Mouse (Mus musculus) testis, adult 2 months (tissue): Measurements from ENCODE around the gene Apol7a. TPM values are rescaled to one million over a fixed set of nuclear protein-coding genes. Genes with fewer than 3 reads are reported as not detected.
"Not testable (repeated sequence)": the region's sequence is repeated elsewhere in the genome, so short reads cannot be mapped to it uniquely, and the experiment has no call there.

Experiments
- H3K27ac ChIP-seq: fragments of 200-500 bp; 2 replicates; pipeline ENCODE4 v1.5.1; 2012; ENCODE audit warnings: low read depth, low read length; ENCODE audit not compliant: control insufficient read depth, insufficient read depth
- H3K27me3 ChIP-seq: fragments of 200-500 bp; 2 replicates; pipeline ENCODE4 v1.6.1; 2012; ENCODE audit warnings: mild to moderate bottlenecking, low read length, moderate library complexity; ENCODE audit not compliant: control insufficient read depth, insufficient read depth
- H3K36me3 ChIP-seq: fragments of 200-500 bp; 2 replicates; pipeline ENCODE4 v1.6.1; 2012; ENCODE audit warnings: mild to moderate bottlenecking, low read length; ENCODE audit not compliant: control insufficient read depth, insufficient read depth
- H3K4me1 ChIP-seq: fragments of 200-500 bp; 2 replicates; pipeline ENCODE4 v1.6.1; 2012; ENCODE audit warnings: low read length; ENCODE audit not compliant: control insufficient read depth, insufficient read depth
- H3K4me3 ChIP-seq: fragments of 200-500 bp; 2 replicates; pipeline ENCODE4 v1.5.1; 2012; ENCODE audit warnings: low read depth, mild to moderate bottlenecking, low read length, moderate library complexity, mixed read lengths; ENCODE audit not compliant: control insufficient read depth
- CTCF ChIP-seq: fragments of 200-500 bp; IDR thresholded peaks from 2 replicates; pipeline ENCODE4 v1.5.1; 2012; ENCODE audit warnings: low read depth, mild to moderate bottlenecking, inconsistent platforms, low read length, moderate library complexity; ENCODE audit not compliant: control insufficient read depth, insufficient read depth, insufficient replicate concordance
- POLR2A ChIP-seq: fragments of 200-500 bp; IDR thresholded peaks from 2 replicates; pipeline ENCODE4 v1.6.1; 2012; ENCODE audit warnings: low read depth, mild to moderate bottlenecking, inconsistent platforms, low read length, moderate library complexity; ENCODE audit not compliant: control insufficient read depth
- polyA plus RNA-seq: library from polyadenylated mRNA; depleted of rRNA; stranded (reverse); fragments of >200 nt; gene quantifications from 2 replicates; pipeline ENCODE4 v1.2.3, GENCODE M21; 2012

Gene Apol7a
- polyA plus RNA-seq, 1 experiment = 0.10 TPM

- not testable (repeated sequence) for H3K36me3 ChIP-seq, H3K27ac ChIP-seq, H3K4me1 ChIP-seq, H3K27me3 ChIP-seq, H3K4me3 ChIP-seq
These were observed 1.3 kb downstream of the Apol7a start for GRCm38 (mm10) chr15:77397450-77398132.

GRCm38 (mm10) chr15:77393832-77394231 lies 5.1 kb downstream of the Apol7a start:
- not testable (repeated sequence) for H3K27me3 ChIP-seq

GRCm38 (mm10) chr15:77387462-77387861 lies 11.4 kb downstream of the Apol7a start:
- Histone ChIP-seq H3K27me3 (no peaks in the 10 kb centered on the region), H3K4me3 (no peak overlapping the region), H3K36me3 (no peaks in the 10 kb centered on the region), H3K27ac (no peak overlapping the region), H3K4me1 (no peaks in the 10 kb centered on the region)
- no peak for TF ChIP-seq CTCF
- TF ChIP-seq POLR2A = no peak

More at GRCm38 (mm10) chr15:77393832-77394231, 5.1 kb downstream of the Apol7a start:
- H3K27ac ChIP-seq, H3K4me3 ChIP-seq, H3K36me3 ChIP-seq, H3K4me1 ChIP-seq: not testable (repeated sequence)

GRCm38 (mm10) chr15:77384340-77385030 lies 14.4 kb downstream of the Apol7a start:
- TF ChIP-seq POLR2A (no peak), CTCF (no peak)
- H3K4me1 ChIP-seq = no peaks in the 10 kb centered on the region
- no peaks in the 10 kb centered on the region for H3K27me3 ChIP-seq

GRCm38 (mm10) chr15:77382880-77383279 lies 16.0 kb downstream of the Apol7a start:
- no peak for TF ChIP-seq CTCF
- TF ChIP-seq POLR2A = no peak

More at GRCm38 (mm10) chr15:77384340-77385030, 14.4 kb downstream of the Apol7a start:
- no peak overlapping the region for H3K4me3 ChIP-seq
- H3K36me3 ChIP-seq = no peaks in the 10 kb centered on the region
- H3K27ac ChIP-seq = no peak overlapping the region

DNA sequence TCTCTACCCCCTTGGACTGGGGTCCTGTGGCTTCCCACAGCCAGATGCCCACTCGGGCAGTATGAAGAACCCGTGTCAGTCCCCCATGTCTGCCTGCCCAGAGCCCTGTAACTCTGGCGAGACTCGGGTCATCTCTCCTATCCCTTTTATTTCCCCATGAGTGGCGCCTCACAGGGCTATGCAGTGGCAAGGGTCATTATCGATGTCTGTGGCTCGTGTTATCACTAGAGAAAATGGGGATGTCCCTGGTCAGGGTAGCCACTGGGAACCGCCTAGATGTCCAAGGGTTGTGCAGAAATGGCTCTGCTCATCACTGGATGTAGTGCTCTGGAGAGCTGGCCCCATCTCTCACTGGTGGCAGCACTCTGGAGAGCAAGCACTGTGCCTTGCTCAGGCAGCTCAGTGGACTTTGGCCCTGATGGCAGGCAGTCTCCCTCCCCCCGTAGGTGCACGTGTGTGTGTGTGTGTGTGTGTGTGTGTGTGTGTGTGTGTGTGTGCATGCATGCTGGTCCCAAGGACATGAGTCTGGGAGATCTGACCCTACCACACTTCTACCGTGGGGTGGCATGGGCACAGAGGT lies 16.5 kb downstream of the Apol7a start:
- Histone ChIP-seq H3K4me1 (no peaks in the 10 kb centered on the region), H3K27me3 (no peaks in the 10 kb centered on the region), H3K36me3 (no peaks in the 10 kb centered on the region), H3K4me3 (no peak overlapping the region), H3K27ac (no peak overlapping the region)
- TF ChIP-seq CTCF = peak; percentile 8; the same call in 1 of the 2 replicates
- TF ChIP-seq POLR2A = no peak; the same call in 1 of the 2 replicates

More at GRCm38 (mm10) chr15:77382880-77383279, 16.0 kb downstream of the Apol7a start:
- Histone ChIP-seq H3K36me3 (no peaks in the 10 kb centered on the region), H3K27me3 (no peaks in the 10 kb centered on the region), H3K27ac (no peak overlapping the region), H3K4me3 (no peak overlapping the region), H3K4me1 (no peaks in the 10 kb centered on the region)

GRCm38 (mm10) chr15:77381481-77381880 lies 17.4 kb downstream of the Apol7a start:
- Histone ChIP-seq H3K4me3 (no peak overlapping the region), H3K4me1 (no peaks in the 10 kb centered on the region), H3K27ac (no peak overlapping the region), H3K27me3 (no peaks in the 10 kb centered on the region), H3K36me3 (no peaks in the 10 kb centered on the region)
- TF ChIP-seq POLR2A (no peak), CTCF (no peak)
